Mouse (Mus musculus) midbrain, postnatal 0 days (tissue): ENCODE data around the gene Rbpj. TPM values are rescaled to one million over a fixed set of nuclear protein-coding genes. Genes with fewer than 3 reads are reported as not detected.

Source experiments
- ATAC-seq: fragments of 200-750 bp; cut with Nextera tagmentation; 2 replicates; pipeline ENCODE4 v1.8.0; 2017; ENCODE audit warnings: moderate number of reproducible peaks, mild to moderate bottlenecking, moderate TSS enrichment, moderate library complexity; ENCODE audit not compliant: low FRiP score
- DNase-seq: peaks from one replicate; pipeline ENCODE4 v3.0.0-alpha.2; 2015; ENCODE audit warnings: low spot score
- H3K27ac ChIP-seq: fragments of 300-500 bp; sonication (generic); 2 replicates; pipeline ENCODE4 v1.5.1; 2014; ENCODE audit warnings: low read depth, mild to moderate bottlenecking, low read length, mixed read lengths
- H3K27me3 ChIP-seq: fragments of 300-500 bp; sonication (generic); 2 replicates; pipeline ENCODE4 v1.6.1; 2014; ENCODE audit warnings: low read length, control low read depth, mixed read lengths; ENCODE audit not compliant: insufficient read depth
- H3K36me3 ChIP-seq: fragments of 300-500 bp; sonication (generic); 2 replicates; pipeline ENCODE4 v1.6.1; 2014; ENCODE audit warnings: low read length, control low read depth, mixed read lengths; ENCODE audit not compliant: insufficient read depth
- H3K4me1 ChIP-seq: fragments of 300-500 bp; sonication (generic); 2 replicates; pipeline ENCODE4 v1.6.1; 2014; ENCODE audit warnings: mild to moderate bottlenecking, control low read depth, antibody characterized with exemption, low read length, mixed read lengths; ENCODE audit not compliant: insufficient read depth
- H3K4me2 ChIP-seq: fragments of 300-500 bp; sonication (generic); 2 replicates; pipeline ENCODE4 v1.6.1; 2014; ENCODE audit warnings: low read depth, mild to moderate bottlenecking, low read length, mixed read lengths; ENCODE audit not compliant: poor library complexity, severe bottlenecking
- H3K4me3 ChIP-seq: fragments of 300-500 bp; sonication (generic); 2 replicates; pipeline ENCODE4 v1.5.1; 2014; ENCODE audit warnings: low read depth, mild to moderate bottlenecking, low read length, moderate library complexity
- H3K9ac ChIP-seq: fragments of 300-500 bp; sonication (generic); replicated peaks from 2 replicates; pipeline ENCODE4 v1.6.1; 2014; ENCODE audit warnings: mild to moderate bottlenecking, low read length, moderate library complexity, mixed read lengths; ENCODE audit not compliant: poor library complexity, severe bottlenecking
- H3K9me3 ChIP-seq: fragments of 300-500 bp; sonication (generic); 2 replicates; pipeline ENCODE4 v1.6.1; 2016; ENCODE audit warnings: low read length, control low read depth
- CTCF ChIP-seq: IDR thresholded peaks from 2 replicates; pipeline ENCODE4 v1.5.1; 2016; ENCODE audit warnings: antibody characterized with exemption, mild to moderate bottlenecking
- WGBS: fragments of 180-500 bp; shearing (Covaris S2); extraction: QIAGEN DNeasy Blood & Tissue Kit; methylation state at CpG from one replicate; pipeline ENCODE4 v1.1.7; 2014; 5-methylcytosine and 5-hydroxymethylcytosine counted together
- polyA plus RNA-seq: library from polyadenylated mRNA; unstranded; fragments of >200 nt; fragmentation: Nextera tagmentation; extraction: Ambion mirVana; gene quantifications from 2 replicates; pipeline ENCODE4 v1.2.1, GENCODE M21; 2015
- total RNA-seq: library from RNA; depleted of rRNA; stranded (reverse); fragments of >200 nt; gene quantifications from 2 replicates; pipeline ENCODE4 v1.2.3, GENCODE M21; 2014; rRNA removed

Gene Rbpj
- 21.0 and 23.7 TPM in 2 replicates for total RNA-seq
- polyA plus RNA-seq = 14.5 and 14.8 TPM in 2 replicates

DNA sequence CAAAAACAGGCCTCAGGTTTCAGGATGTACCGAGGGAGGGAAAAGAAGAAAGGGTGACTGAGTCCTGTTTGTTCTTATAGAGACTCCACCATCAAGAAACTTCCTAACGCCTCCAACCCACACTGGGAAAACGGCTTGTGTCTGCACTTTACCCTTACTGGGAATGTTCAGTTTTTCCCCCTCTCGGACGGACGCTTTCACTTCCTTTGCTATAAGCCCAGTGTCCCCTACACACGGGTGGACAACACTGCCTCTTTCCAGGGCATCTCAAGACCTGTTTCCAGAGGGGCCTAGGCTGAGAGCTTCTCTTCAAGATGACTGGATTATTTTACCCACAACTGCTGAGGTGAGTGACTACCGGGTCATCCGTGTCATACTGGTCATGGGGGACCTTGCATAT, at the start of gene Rbpj:
Gene Rbpj (plus strand): TSS at position 270 of the 400 bp plus-strand sequence.
- Histone ChIP-seq H3K4me1 (no peaks in the 10 kb centered on the region), H3K4me3 (no peak within 1 kb of the TSS), H3K27ac (no peak within 1 kb of the TSS), H3K9me3 (no peaks in the 10 kb centered on the region), H3K4me2 (no peak within 1 kb of the TSS), H3K27me3 (no peaks in the 10 kb centered on the region), H3K9ac (no peak within 1 kb of the TSS), H3K36me3 (no peaks in the 10 kb centered on the region)
- DNase-seq (no peak), ATAC-seq (no peak)
- 93% methylated on average over 9 of the region's 9 CpGs for WGBS
- TF ChIP-seq CTCF = no peak

DNA sequence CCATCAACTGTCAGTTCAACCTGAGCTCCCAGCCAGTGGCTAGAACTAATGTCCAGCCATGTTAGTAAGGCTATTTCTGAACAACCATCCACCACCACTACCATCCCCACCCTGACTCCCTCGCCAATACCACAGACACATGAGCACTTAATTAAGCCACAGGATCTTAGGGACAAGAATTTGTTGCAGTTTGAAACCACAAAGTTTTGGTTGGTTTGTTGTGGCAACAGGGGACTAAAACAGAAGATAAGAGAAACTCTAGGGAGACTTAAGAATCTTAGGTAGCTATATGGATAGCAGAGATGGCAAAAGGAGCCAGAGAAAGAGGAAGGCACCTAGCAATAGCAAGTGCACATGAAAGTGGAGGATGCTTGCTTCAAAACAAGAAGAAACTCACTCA, 45.2 kb upstream of the Rbpj start:
- H3K36me3 ChIP-seq = no peaks in the 10 kb centered on the region
- no peaks in the 10 kb centered on the region for H3K4me1 ChIP-seq
- H3K4me3 ChIP-seq = no peak overlapping the region
- H3K4me2 ChIP-seq = no peak overlapping the region
- H3K27me3 ChIP-seq = no peaks in the 10 kb centered on the region
- no peak for TF ChIP-seq CTCF
- ATAC-seq (no peak), DNase-seq (no peak)
- no peak overlapping the region for H3K27ac ChIP-seq
- no peak overlapping the region for H3K9ac ChIP-seq
- no peaks in the 10 kb centered on the region for H3K9me3 ChIP-seq
- 76% methylated on average over 1 of the region's 1 CpGs for WGBS

DNA sequence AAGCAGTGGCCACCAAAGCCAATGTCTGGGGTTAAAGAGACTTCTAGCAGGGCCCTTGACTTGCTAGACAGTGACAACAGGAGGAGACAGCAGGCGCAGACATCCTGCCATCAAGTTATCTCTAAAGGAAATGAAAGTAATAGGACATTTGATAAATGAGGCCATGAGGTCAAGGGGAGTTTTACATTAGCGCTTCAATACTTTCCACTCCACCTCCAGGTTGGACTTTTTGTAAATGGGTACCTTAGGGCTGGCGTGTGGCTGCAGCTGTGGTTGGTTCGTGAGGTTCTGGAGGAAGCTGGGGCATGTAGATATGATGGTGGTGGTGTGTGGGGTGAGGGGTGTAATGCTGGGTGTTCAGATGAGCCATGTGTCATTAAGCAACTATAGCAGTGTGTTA, 44.7 kb upstream of the Rbpj start:
- 91% methylated on average over 4 of the region's 4 CpGs for WGBS
- H3K9me3 ChIP-seq = no peaks in the 10 kb centered on the region
- H3K9ac ChIP-seq = no peak overlapping the region
- DNase-seq (no peak), ATAC-seq (no peak)
- no peak for TF ChIP-seq CTCF
- no peaks in the 10 kb centered on the region for H3K4me1 ChIP-seq
- no peak overlapping the region for H3K4me3 ChIP-seq
- H3K36me3 ChIP-seq = no peaks in the 10 kb centered on the region
- no peaks in the 10 kb centered on the region for H3K27me3 ChIP-seq
- no peak overlapping the region for H3K27ac ChIP-seq
- H3K4me2 ChIP-seq = no peak overlapping the region

DNA sequence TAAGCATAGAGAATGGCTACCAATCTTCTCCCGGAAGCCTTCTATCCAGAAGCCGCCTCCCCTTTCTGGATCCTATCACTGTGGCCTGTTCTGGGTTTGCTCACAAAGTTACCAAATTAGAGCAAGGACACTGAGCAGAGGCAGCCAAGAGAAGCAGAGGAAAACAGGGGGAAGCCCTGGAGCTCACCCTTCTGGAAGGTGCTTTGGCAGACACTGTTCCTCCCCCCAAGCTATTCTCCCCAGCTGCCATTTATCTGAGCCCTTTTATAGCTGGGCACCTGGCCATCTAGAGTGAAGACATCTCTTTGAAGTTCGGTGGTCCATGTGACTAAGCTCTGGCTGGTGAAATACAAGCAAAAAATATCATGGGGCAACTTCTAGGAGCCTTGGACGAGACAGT, 38.5 kb upstream of the Rbpj start:
- H3K27ac ChIP-seq = no peak overlapping the region
- 80% methylated on average over 4 of the region's 4 CpGs for WGBS
- ATAC-seq = no peak
- no peak for TF ChIP-seq CTCF
- H3K4me2 ChIP-seq = no peak overlapping the region
- no peaks in the 10 kb centered on the region for H3K4me1 ChIP-seq
- no peaks in the 10 kb centered on the region for H3K36me3 ChIP-seq
- H3K27me3 ChIP-seq = no peaks in the 10 kb centered on the region
- H3K9ac ChIP-seq = no peak overlapping the region
- no peak overlapping the region for H3K4me3 ChIP-seq
- no peak for DNase-seq
- H3K9me3 ChIP-seq = 0 out of 2 replicates have a peak, but pooled peaks cover 2% of the 10 kb centered on the region

DNA sequence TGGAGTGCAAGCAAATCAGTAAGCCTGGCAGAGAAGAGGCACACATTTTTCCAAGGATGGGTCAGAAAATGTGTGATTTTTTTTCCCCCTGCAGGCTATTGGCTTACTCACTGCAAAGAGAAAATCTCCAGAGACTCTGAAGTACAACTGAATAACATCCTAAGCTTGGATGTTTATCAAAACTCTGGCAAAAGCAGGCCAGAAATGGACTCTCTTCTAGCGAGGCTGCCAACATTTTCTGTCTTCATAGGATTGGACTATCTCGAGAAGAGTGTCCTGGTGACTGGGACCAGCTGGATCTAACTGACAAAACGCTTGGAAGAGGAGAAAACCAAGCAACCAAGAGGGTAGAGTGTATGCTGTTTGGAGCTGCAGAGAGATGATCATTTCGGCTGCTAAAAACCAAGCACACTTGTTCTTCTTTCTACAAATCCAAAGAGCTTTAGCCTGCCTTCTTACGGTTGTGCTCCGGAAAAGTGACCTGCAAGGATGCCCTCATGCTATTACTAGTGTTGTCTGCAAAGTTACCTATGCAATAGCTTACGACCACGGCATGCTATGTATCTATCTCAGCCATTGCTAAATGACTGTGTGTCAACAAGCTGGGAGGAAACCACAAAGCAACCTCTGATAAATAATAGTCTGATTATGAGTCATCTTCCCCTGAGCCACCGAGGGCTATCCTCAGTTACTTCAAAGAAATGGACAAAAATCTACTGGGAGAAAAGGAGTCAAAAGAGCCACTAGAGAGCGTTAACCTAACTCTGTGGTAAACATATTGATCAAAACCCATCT, 36.1 kb upstream of the Rbpj start:
- H3K27me3 ChIP-seq = no peaks in the 10 kb centered on the region
- H3K4me1 ChIP-seq = no peaks in the 10 kb centered on the region
- ATAC-seq = no peak
- 82% methylated on average over 10 of the region's 10 CpGs for WGBS
- H3K9me3 ChIP-seq = 0 out of 2 replicates have a peak, but pooled peaks cover 2% of the 10 kb centered on the region
- peak; percentile 29 for DNase-seq
- H3K4me2 ChIP-seq = no peak overlapping the region
- no peak overlapping the region for H3K27ac ChIP-seq
- H3K36me3 ChIP-seq = no peaks in the 10 kb centered on the region
- no peak for TF ChIP-seq CTCF
- H3K4me3 ChIP-seq = no peak overlapping the region
- no peak overlapping the region for H3K9ac ChIP-seq

DNA sequence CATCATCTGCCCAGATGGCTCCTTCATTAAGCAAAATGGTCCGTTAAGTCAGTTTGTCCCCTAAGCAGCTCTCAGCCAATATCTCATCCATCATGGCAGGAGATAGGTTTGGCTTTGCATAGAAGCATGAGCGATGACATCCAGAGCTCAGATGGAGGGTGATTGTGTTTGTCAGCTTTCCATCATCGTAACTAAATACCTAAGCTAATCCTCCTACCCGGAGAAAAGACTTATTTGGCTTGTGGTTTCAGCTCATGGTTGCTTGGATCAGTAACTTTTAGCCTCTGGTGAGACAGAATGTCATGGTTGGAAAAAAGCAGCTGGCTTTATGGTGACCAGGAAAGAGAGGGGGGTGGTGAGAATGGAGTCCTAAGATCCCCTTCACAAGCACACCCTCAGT, 33.5 kb upstream of the Rbpj start:
- Histone ChIP-seq H3K9me3 (no peaks in the 10 kb centered on the region), H3K4me3 (no peak overlapping the region), H3K9ac (no peak overlapping the region), H3K4me2 (no peak overlapping the region), H3K27ac (no peak overlapping the region), H3K36me3 (no peaks in the 10 kb centered on the region), H3K4me1 (no peaks in the 10 kb centered on the region), H3K27me3 (no peaks in the 10 kb centered on the region)
- DNase-seq (no peak), ATAC-seq (no peak)
- 86% methylated on average over 4 of the region's 4 CpGs for WGBS
- TF ChIP-seq CTCF = no peak
